Comparison of ENCODE assay signal across 21 mouse cellular contexts in genomic region chr4:152467951-152468350, GRCm38 (mm10). TPM values are rescaled to one million over a fixed set of nuclear protein-coding genes. Genes with fewer than 3 reads are reported as not detected.
DNase-seq lines count a peak whose midpoint lies in the region; ATAC-seq and TF ChIP-seq lines count a peak whose summit lies in the region.
"Had no signal": no experiment of that assay in that cellular context is flagged by ENCODE, and none has a peak within 500 bp of the region (broad histone marks: within the 10 kb centered on the region; RNA-seq: fewer than 3 reads in every experiment).

No protein-coding gene starts in this region.

- no peak for TF ChIP-seq POLR2A in olfactory bulb, adult 2 months (IDR thresholded peaks at IDR 0.05; ENCODE audit: insufficient read depth, low read depth, low read length)

- 76% methylated on average over 6 of the region's 6 CpGs for WGBS in forebrain, postnatal 0 days
- WGBS in forebrain, embryonic 14.5 days: 94% methylated on average over 6 of the region's 6 CpGs
- 31% methylated on average over 6 of the region's 6 CpGs for WGBS in olfactory bulb, adult 2 months

- peak; percentile 40; the same call in 1 of the 2 replicates for ATAC-seq in forebrain, postnatal 0 days
- ATAC-seq in forebrain, embryonic 14.5 days: no peak
- ATAC-seq: lung, postnatal 0 days had no signal

- no peaks in the 10 kb centered on the region for H3K4me1 ChIP-seq in forebrain, postnatal 0 days (ENCODE audit: insufficient read depth)
- H3K4me1 ChIP-seq in forebrain, embryonic 14.5 days (ENCODE audit: control insufficient read depth, insufficient read depth, low read length): no peaks in the 10 kb centered on the region
- H3K4me1 ChIP-seq in olfactory bulb, adult 2 months (ENCODE audit: control insufficient read depth, insufficient read depth, low read length): peaks cover 71% of the 10 kb centered on the region

- no peak overlapping the region for H3K4me3 ChIP-seq in forebrain, postnatal 0 days (ENCODE audit: low read depth, low read length)
- H3K4me3 ChIP-seq in forebrain, embryonic 14.5 days (ENCODE audit: low read depth, low read length): no peak overlapping the region
- no peak overlapping the region for H3K4me3 ChIP-seq in olfactory bulb, adult 2 months (ENCODE audit: insufficient read depth, low read depth, low read length)
- H3K4me3 ChIP-seq: embryonic facial prominence, embryonic 15.5 days; heart, embryonic 10.5 days; neural tube, embryonic 15.5 days had no signal

- H3K9me3 ChIP-seq in forebrain, postnatal 0 days (ENCODE audit: low read length): no peaks in the 10 kb centered on the region
- no peaks in the 10 kb centered on the region for H3K9me3 ChIP-seq in forebrain, embryonic 14.5 days (replicated peaks; ENCODE audit: control insufficient read depth, low read length)
- H3K9me3 ChIP-seq: embryonic facial prominence, embryonic 15.5 days had no signal

- no peak for TF ChIP-seq CTCF in forebrain, postnatal 0 days (IDR thresholded peaks at IDR 0.05; ENCODE audit: low read depth)
- no peak for TF ChIP-seq CTCF in olfactory bulb, adult 2 months (IDR thresholded peaks at IDR 0.05; ENCODE audit: insufficient read depth, low read depth, low read length)

- H3K27ac ChIP-seq in forebrain, postnatal 0 days (ENCODE audit: low read depth, low read length): no peak overlapping the region
- no peak overlapping the region for H3K27ac ChIP-seq in forebrain, embryonic 14.5 days (ENCODE audit: low read depth, low read length)
- H3K27ac ChIP-seq in olfactory bulb, adult 2 months (ENCODE audit: insufficient read depth, low read depth, low read length): peak overlapping the region; percentile 34; the same call in 1 of the 2 replicates
- H3K27ac ChIP-seq: embryonic facial prominence, embryonic 15.5 days; heart, embryonic 10.5 days; kidney, postnatal 0 days; neural tube, embryonic 15.5 days; stomach, postnatal 0 days had no signal

- H3K4me2 ChIP-seq in forebrain, postnatal 0 days (ENCODE audit: low read depth): no peak overlapping the region
- H3K4me2 ChIP-seq in forebrain, embryonic 14.5 days (ENCODE audit: low read length): no peak overlapping the region
- H3K4me2 ChIP-seq: embryonic facial prominence, embryonic 15.5 days; neural tube, embryonic 15.5 days had no signal

- no peaks in the 10 kb centered on the region for H3K27me3 ChIP-seq in forebrain, postnatal 0 days (ENCODE audit: insufficient read depth, low read length)
- no peaks in the 10 kb centered on the region for H3K27me3 ChIP-seq in forebrain, embryonic 14.5 days (replicated peaks; ENCODE audit: control insufficient read depth, insufficient read depth, low read length)
- H3K27me3 ChIP-seq: embryonic facial prominence, embryonic 15.5 days; neural tube, embryonic 15.5 days had no signal

- DNase-seq in forebrain, postnatal 0 days: no peak
- no peak for DNase-seq in forebrain, embryonic 14.5 days (ENCODE audit: low spot score)
- DNase-seq in layer of hippocampus, adult 11-12 months (ENCODE audit: low spot score): peak; percentile 80
- no peak for DNase-seq in layer of hippocampus, postnatal 25 days (ENCODE audit: extremely low spot score in 1 of 2, low spot score in 1 of 2)
- DNase-seq in right cerebral cortex, adult 18-20 months: peak; percentile 51
- no peak for DNase-seq in right cerebral cortex, adult 2 months (ENCODE audit: low spot score in 2 of 2)
- no peak for DNase-seq in liver
- DNase-seq: adrenal gland, postnatal 14 days; cerebellum, adult 11 months; embryo, embryonic 11 days; heart, postnatal 10 days; kidney, adult 18-20 months; midbrain, embryonic 14.5 days had no signal

- H3K36me3 ChIP-seq in forebrain, postnatal 0 days (ENCODE audit: insufficient read depth): no peaks in the 10 kb centered on the region
- no peaks in the 10 kb centered on the region for H3K36me3 ChIP-seq in forebrain, embryonic 14.5 days (ENCODE audit: control insufficient read depth, insufficient read depth, low read length)
- H3K36me3 ChIP-seq: embryonic facial prominence, embryonic 15.5 days; G1E; heart, embryonic 10.5 days; neural tube, embryonic 15.5 days had no signal

- H3K9ac ChIP-seq in forebrain, postnatal 0 days: no peak overlapping the region
- no peak overlapping the region for H3K9ac ChIP-seq in forebrain, embryonic 14.5 days (ENCODE audit: low read length)
- H3K9ac ChIP-seq: embryonic facial prominence, embryonic 15.5 days; neural tube, embryonic 15.5 days had no signal

RNA-seq across cellular contexts. Expression of gene Nphp4, which starts 8.6 kb away (rescaled TPM):
- 5.5 and 6.5 TPM in 2 replicates for total RNA-seq in forebrain, postnatal 0 days (2014; rRNA removed)
- polyA plus RNA-seq in forebrain, postnatal 0 days (2015; fragmentation: Nextera tagmentation; extraction: Ambion mirVana): 2.6 and 3.5 TPM in 2 replicates
- polyA plus RNA-seq in forebrain, embryonic 14.5 days (2014; fragmentation: Nextera tagmentation; extraction: Ambion mirVana): 3.6 and 4.4 TPM in 2 replicates
- 10 to 100 TPM; 21.7 to 27.5 TPM for total RNA-seq in layer of hippocampus, postnatal 25 days (2021)
- not detected in 2 replicates for polyA plus RNA-seq in olfactory bulb, adult 2 months (2012; ENCODE audit: insufficient read depth, insufficient read length, low replicate concordance, missing spikeins)
- total RNA-seq: G1E had no signal
- polyA plus RNA-seq: G1E had no signal

RNA-seq across cellular contexts. Expression of gene Kcnab2, which starts 9.7 kb away (rescaled TPM):
- 31.5 and 38.6 TPM in 2 replicates for total RNA-seq in forebrain, postnatal 0 days (2014; rRNA removed)
- 20.9 and 24.2 TPM in 2 replicates for polyA plus RNA-seq in forebrain, postnatal 0 days (2015; fragmentation: Nextera tagmentation; extraction: Ambion mirVana)
- 11.2 and 13.4 TPM in 2 replicates for polyA plus RNA-seq in forebrain, embryonic 14.5 days (2014; fragmentation: Nextera tagmentation; extraction: Ambion mirVana)
- 100 to 1,000 TPM; 683 to 696 TPM for total RNA-seq in layer of hippocampus, postnatal 25 days (2021)
- polyA plus RNA-seq in olfactory bulb, adult 2 months (2012; ENCODE audit: insufficient read depth, insufficient read length, low replicate concordance, missing spikeins): not detected in 2 replicates
- total RNA-seq: G1E had no signal

Comparison
In these comparisons a context has a peak if more than half of its experiments do, and no peak if none do; other contexts are left out.
1. DNase-seq: peak in layer of hippocampus, adult 11-12 months (single experiment) and right cerebral cortex, adult 18-20 months (single experiment); none in forebrain, postnatal 0 days (single experiment), forebrain, embryonic 14.5 days (single experiment), layer of hippocampus, postnatal 25 days (0 of 2), right cerebral cortex, adult 2 months (0 of 2) and liver (single experiment).